Mouse (Mus musculus): ENCODE measurements around the gene Kirrel3.

Kirrel3 gene

DNA sequence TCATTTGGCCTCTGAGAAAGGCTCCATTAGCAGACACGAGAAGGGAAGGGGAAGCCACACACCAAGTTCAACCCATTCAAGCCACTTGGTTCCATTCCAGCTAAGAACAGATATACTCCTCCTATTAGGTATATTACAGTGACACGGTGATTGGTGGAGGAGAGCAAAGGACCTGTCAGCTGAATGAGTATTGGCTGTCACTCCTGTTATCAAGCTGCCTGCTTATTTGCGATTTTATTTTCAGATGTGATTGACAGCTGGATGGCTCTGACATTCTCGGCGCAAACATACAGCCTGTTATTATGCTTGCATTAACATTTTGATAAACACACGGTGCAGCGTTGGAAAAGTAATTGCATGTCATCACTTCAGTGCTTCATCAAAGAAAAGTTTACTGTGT lies 118.1 kb downstream of the Kirrel3 start:
- DNase-seq (ENCODE audit: inconsistent ontology term), result no peak

DNA sequence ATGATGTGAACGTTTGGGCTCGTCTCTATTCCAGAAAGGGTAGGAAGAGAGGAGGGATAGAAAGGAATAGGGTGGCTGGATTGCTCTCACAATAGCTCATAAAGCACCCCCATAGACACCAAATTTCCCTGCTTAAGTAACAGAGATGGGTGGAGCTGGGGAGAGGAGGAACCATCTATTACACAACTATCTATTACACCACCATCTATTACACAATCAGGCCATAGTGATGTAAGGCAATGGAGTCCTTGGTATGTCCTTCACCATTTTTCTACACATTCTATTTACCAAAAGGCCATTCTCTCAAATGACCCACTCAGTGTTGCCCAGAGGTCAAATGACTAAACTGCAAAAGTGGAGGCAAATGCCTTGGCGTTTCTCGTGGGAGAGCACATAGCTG lies 119.2 kb downstream of the Kirrel3 start:
- DNase-seq (ENCODE audit: inconsistent ontology term), result no peak

DNA sequence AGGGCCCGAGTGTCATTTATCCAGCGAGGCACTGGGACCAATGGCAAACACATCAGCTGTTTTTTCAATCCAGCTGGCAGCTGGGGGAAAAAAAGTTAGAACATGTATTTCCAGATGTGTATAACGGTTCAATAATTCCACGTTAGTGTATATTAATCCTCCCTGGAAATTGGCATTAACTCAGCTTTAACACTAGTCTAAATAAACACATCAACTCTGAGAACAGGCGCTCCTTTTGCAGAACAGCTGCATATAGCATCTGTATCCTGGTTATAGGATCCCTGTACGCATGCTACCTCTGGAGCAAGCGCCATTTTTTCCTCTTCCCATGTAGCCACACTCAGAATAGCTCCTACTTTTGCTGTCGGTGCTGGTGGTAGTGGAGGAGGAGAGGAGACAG lies 119.8 kb downstream of the Kirrel3 start:
- DNase-seq (ENCODE audit: inconsistent ontology term), result no peak

DNA sequence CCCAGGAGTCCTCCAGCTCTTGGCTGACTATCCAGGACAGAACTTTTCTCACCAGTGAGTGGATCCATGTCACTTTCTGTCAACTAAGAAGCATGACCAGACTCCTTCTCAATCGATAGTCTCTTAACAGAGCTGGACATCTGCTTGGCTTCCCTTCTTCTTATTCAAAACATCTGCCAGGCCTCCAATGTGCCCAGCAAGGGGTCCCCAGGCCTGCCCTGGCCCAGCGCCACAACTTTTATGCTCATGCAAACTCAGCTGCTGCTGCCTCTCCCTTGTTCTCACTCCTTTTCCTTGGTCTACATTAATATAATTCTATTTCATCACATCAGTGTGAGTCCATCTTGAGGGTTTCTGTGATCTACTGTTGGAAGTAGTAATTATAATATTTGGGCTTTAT lies 122.3 kb downstream of the Kirrel3 start:
- DNase-seq (ENCODE audit: inconsistent ontology term), result no peak

DNA sequence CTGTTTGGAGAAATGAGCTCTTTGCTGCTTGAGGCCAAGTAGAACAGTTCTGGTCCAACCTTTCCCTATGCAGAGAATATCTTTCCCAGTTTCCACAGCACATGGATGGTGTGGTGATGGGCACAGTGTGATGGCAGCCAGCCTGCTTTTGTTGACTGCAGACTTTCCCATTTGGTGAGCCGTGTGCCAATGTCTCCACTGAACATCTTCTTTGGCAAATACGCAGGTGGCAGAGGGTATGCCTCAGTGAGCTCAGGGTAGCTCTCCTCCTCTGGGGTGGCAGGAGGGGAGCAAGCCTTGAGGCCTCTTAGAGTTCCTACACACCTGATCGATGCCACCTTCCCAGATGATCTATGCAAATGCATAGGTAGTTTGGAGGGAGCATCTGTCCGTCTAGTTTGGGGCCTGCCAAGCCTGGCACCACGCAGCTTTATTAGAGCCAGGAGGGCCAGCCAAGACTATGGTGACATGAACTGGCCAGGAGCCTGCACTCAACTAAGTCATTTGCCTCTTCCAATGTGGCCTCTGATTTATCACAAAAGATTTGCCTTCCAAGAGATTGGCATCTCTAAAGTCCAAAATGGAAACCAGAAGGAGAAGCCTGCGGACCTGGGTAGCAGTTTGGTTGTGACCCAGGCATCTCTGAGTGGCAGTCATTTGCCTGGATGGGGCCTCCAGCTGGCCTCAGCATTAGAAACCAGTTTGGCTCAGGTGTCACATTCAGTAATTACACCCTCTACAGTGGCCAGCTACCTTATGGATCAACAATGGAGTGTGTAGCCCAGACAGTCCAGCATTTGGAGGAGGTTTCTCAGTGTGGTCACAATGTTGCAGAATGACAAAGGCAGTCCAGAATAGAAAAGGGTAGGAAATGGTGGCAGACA lies 127.4 kb downstream of the Kirrel3 start:
- DNase-seq (ENCODE audit: inconsistent ontology term), result no peak

DNA sequence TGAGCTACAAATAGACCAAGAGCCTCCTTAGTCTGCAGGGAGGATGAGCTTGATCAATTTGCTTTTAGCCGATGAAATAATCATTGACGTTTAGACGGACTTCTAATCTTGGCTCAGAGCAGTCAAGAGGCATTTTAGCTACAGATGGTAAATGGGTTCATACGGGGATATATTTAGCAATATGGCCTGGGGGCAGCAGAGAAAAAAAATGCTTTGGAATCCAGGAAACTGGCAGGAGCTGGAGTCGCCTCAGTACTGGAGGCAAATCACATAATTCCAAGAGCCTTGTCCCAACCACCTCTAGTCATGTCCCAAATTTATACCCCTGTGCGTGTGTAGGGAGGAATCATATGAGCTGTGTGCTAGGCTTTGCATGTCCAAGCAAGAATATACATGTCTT lies 132.4 kb downstream of the Kirrel3 start:
- DNase-seq (ENCODE audit: inconsistent ontology term), result no peak

DNA sequence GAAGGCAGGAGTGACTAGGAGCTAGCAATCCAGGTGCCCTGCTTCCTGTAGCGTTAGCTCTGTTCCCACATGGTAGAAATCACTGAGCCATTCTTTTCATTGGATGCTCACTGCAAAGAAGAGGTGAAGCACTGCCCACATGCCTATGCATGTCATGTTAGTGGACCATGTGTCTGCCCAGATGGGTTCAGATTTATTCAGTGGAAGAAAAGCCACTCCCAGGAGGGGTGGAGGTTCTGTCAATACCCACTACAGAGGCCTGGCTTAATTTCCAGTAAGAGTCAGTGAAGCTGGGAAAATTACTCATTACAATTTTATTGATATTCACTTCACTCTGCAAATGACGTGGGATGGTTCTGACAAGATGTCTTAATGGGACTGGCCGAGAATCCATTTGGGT lies 134.2 kb downstream of the Kirrel3 start:
- DNase-seq (ENCODE audit: inconsistent ontology term), result no peak

DNA sequence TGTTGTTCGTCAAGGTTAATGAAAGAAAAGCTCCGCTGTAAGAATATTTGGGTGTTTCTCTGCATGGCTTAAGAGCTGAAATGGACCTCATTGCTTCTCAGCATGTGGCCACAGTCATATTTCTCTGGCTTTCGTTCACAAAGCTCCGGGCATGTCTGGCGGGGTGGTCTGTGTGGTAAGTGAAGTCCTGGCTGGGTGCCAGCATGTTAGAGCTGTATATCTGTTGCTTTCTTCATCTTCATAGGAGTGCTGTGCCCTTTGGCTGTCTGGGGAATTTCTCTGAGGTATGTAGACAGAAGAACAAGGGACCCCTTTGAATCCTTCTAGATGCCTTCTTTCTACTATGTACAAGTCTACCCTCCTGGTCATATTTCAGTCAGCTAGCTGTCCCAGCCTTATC lies 137.8 kb downstream of the Kirrel3 start:
- no peak for DNase-seq (ENCODE audit: inconsistent ontology term)

DNA sequence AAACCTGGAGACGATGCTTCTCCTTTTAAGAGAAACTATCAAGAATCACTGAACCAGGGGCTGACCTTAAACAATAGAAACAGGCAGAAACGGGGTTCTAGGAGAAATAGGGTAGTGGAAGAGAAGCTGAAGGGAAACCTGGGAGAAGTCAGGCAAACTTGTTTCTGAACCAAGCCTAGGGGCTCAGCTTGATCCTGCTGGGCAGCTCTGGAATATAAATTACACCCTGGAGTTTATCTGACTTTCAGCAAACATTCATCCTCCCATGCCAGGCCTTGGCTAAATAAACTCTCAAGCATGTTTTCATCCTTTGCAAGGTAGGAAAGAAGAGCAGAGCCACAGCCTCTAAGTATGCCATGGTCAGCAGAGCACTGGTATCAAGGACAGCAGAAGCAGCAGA lies 138.3 kb downstream of the Kirrel3 start:
- DNase-seq (ENCODE audit: inconsistent ontology term), result no peak

DNA sequence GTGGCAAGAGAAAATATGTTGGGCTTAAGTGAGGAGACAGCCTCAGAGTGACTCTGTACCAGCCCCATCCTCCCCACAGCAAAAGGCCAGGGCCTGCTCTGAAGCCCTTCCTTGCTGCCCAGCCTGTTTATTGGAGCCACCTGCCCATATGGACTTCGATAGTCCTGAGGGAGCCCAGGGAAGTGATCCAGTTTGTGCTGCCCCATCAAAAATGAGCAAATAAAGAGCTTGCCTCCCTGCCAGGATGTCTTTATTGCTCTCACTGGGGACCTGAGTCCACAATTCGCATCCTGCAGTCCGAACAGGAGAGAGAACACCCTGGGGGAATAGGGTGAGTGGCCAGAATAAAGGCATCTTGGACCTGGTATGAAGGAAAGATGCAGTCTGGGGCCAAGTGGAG lies 143.1 kb downstream of the Kirrel3 start:
- DNase-seq (ENCODE audit: inconsistent ontology term), result no peak

DNA sequence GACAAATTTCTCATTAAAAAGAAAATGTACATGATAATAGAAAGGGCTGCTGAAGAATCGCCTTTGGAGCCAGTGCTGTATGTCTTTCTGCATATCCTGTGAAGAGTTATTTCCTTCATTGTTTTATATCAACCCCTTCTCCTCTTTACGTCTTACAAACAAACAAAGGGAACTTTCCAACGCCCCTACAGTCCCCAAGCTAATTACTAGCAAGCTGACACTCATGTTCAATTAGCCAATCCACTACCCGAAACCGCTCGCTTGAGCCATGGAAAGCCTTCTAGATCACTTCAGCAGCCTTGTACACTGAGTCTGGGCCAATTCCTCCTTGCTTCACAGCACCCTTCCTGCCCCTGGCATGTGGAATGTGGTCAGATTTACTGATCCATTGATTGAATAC lies 150.0 kb downstream of the Kirrel3 start:
- DNase-seq (ENCODE audit: inconsistent ontology term), result no peak

DNA sequence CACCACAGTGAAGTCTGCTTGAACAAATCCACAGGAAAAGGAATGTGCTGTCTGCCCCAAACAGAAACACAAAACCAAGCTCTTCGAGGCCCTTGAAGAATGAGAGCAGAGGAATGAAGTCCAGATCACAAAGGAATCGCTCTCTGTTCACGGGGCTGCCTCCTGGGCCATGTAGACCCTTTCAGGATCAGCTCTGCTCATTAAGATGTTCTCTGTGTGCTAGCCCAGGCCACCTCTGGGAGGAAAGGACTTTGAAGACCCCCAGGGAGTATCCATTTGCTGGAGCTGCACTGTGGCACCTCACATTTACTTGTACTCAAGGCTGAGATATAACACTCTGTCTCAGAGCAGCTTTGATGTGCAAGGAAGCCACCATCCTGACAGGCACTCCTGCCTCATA lies 158.2 kb downstream of the Kirrel3 start:
- peak; percentile 3 for DNase-seq (ENCODE audit: inconsistent ontology term)

DNA sequence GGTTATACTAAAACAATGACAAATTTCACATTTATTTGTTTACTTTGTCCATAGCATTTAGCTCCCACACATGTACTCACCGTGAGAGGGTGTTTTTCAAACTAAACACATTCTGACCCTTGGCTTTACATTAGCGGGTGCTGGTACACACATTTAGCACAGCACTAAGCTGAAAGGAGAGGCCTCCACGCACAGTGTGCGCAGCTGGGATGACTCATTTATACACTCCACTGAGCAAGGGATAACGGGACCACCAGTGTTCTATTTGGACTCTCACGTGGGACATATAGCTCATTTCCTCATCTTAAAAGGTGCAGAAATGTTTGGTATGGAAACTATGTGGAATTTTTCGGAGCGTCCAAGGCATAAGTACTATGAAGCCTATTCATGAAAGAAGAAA lies 158.7 kb downstream of the Kirrel3 start:
- DNase-seq (ENCODE audit: inconsistent ontology term), result peak; percentile 19

DNA sequence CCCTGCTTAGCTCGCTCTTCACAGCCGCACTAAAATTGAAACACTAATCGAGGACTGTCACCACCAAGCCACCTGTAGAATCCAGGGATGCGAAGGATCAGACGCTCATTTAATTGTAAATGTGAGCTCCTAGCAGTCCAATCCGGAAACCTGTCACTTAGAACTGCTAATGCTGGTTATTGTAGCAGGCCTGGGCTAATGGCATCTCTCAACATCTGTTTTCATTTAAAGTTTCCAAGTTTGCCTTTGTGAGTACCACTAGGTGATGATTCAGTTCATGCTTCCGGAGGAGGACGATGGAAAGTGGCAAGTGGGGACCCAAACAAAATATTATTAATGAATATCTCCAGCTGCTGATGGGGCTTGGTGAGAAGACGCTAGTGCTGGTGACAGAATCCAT lies 161.1 kb downstream of the Kirrel3 start:
- DNase-seq (ENCODE audit: inconsistent ontology term), result no peak

DNA sequence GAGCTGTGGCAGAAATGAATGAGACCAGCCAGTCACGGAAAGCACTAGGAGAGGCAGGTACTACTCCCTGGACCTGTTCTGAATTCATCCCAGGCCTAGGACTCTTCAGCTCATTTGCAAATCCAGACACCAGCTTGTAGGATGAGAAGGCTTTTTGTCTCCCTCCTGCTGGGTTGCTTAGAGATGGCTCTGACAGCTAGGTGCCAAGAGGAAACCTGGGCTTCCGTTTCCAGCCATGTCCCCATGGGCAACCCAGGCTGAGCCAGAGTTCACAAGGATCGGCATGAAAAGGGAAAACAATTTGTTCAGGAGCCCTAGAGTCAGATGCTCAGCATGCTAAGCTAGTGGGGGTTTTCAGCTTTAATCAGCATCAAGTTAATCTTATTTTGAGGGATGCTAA lies 166.6 kb downstream of the Kirrel3 start:
- DNase-seq (ENCODE audit: inconsistent ontology term), result no peak

DNA sequence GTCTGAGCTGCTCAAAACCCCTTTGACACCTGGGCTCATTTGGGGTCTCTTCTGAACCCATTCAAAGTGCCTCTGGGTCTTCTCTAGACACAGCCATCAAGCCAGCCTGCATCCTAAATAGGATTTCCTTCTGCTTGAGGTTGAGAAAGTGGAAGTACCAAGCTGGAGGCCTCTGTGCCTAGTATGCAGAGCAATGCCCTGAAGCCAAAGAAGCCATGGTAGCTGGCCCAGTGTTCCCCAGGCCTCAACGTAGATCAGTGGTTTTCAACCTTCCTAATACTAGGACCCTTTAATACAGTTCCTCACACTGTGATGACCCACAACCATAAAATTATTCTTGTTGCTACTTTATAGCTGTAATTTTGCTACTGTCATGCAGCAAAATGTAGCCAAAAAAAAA lies 167.4 kb downstream of the Kirrel3 start:
- no peak for DNase-seq (ENCODE audit: inconsistent ontology term)

DNA sequence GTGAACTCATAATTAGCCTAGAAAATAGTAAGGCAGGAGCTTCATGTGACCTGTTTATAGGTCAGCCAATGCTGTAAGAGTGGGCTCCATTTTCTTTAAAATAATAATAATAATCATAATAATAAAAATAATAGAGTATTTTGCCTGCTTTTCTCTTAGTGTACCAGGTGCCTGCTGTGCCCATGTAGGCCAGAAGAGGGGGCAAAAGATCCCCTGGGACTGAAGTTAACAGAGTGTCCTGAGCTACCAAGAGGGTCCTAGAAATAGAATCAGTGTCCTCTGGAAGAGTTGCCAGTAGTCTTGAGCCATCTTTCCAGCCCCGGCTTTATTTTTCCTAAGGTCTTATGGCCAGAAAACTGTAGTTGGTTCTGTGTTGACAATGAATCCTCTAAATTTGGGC lies 174.9 kb downstream of the Kirrel3 start:
- no peak for DNase-seq (ENCODE audit: inconsistent ontology term)

DNA sequence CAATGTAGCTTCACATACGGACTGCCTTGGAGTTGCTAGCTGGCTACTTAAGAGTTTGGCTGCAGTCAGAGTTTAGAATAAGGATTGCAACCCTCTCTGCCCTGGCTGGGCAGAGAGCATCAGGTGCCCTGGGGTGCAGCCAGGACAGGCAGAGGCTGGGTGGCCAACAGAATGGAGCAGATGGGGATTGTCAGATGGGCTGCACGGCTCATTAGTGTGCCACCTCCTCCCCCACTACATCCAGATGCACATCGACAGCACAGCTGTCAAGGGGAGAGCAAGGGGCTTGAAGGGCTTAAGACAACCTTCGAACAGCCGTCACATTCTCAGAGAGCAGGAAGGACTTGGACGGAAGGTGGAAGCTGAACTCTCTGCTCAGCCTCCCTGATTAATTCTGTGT lies 177.7 kb downstream of the Kirrel3 start:
- no peak for DNase-seq (ENCODE audit: inconsistent ontology term)

DNA sequence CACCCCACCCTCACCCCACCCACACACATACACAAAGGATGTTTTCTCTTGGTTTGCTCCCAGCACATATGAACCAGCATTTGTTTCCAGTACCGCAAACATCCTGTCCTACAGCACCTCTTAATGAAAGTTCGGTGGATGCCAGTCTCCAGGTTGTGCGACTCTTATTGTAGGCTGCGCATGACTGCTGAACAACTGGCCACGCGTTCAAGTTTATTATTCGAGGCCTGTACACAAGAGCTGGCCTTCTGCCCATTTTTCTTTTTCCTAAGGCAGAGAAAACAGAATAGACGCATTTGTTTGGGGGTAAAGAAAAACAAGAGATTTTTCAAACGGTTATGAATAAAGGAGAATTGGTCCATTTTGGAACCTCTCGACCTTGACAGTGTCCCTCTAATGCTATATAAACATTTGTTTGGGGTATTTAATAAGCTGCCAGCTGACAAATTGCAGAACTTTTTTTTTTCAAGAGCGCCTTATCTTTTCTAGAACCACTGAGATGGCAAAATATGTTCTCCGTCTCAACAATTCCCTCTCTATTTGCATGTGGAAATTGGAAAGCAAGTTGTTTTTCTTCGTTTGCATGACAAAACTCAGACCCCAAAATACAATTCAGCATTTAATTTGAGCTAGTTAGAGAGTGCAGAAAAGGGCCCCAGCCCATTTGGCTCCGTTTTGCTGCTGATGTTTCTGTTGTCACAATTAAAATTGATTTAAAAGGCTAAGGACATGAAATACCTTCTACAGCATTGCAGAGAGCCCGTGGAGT lies 179.9 kb downstream of the Kirrel3 start:
- no peak for DNase-seq (ENCODE audit: inconsistent ontology term)

DNA sequence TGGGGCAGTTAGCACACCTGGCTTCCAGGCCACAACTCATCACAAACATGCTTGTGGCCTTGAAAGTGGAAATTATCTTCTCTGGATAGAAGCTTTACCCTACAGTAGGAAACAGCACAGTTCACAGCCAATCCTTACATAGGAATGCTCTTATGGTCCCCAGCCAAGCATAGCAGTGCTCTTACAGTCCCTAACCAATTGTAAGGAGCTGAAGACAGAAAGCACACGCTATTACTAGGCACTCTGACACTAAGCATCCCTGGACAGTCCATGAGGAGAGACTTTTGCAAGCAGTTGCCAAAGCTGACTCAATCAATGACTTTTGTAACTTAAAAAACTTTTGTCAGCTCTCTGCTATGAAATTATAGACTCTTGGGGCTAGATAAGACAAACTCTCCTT lies 181.5 kb downstream of the Kirrel3 start:
- no peak for DNase-seq (ENCODE audit: inconsistent ontology term)

DNA sequence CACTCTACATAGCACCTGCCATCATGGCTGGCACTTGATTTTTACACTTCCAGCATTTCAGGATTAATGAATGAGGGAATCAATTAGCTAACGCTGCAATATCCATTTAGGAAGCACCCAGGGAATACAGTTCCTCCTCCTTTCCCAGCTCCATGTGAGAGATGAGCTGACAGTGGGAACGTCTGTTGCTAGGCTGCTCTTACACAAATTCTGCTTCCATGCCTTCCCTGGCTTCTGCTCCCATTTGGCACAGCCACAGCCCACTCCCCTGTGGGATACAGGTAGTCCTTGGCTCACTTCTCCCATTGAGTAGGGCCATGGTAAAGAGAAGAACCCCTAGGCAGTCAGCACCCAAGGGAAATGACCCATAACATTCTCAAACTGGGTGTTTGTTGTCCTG lies 185.2 kb downstream of the Kirrel3 start:
- DNase-seq (ENCODE audit: inconsistent ontology term), result no peak

DNA sequence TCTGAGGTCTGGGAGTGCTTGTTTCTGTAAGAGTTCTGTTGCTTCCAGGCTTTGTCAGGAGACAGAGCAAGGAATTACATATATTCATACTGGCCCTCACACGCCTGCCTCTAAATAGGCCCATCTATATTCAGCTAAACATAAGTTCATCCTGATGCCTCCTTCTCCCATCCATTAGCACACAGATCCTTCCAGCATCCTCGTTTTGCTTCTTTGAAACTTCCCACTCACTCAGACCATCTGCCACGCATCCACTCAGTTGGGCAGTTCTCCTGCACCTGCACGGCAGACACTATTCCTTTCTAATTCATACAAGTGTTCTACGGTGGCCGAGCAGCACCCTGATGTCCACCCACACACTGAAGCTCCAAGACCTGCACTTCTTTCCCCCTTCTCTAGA lies 201.1 kb downstream of the Kirrel3 start:
- no peak for DNase-seq (ENCODE audit: inconsistent ontology term)

DNA sequence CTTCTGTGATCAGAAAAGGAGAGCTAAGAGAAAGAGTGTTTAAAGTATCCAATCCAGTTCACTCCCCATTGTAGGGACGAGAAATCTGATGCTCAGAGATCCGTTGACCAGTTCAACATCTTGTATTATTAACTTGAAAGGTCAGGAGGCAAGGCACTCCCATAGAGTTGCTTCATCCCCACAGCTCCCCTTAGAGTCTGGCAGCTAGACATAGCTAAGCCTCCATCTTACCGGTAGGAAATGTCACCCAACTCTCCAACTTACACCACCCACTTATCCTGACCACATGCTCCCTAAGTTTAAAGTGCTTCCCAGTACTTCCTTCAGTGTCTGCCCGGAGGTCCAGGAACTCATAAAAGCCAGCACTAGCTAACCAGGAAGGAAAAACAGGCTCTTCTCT lies 202.7 kb downstream of the Kirrel3 start:
- no peak for DNase-seq (ENCODE audit: inconsistent ontology term)

All from Muller cell, postnatal 12 days (primary cell).